Mouse (Mus musculus) ES-E14 (cell line): ENCODE measurements at regions not wholly inside any gene's neighbourhood (a gene's known extent, or its start where the extent isn't known, plus 50 kb on each side); places are given as distances from the start of the nearest gene placed in this dataset.

Source experiments
- DNase-seq: peaks from one replicate; pipeline ENCODE4 v3.0.0-alpha.2; 2013; ENCODE audit warnings: low read depth, low spot score
- H3K27ac ChIP-seq: 2 replicates; pipeline ENCODE4 v1.5.1; 2012; ENCODE audit warnings: low read depth, mild to moderate bottlenecking, low read length, moderate library complexity, mixed read lengths; ENCODE audit not compliant: poor library complexity, insufficient read depth, severe bottlenecking
- H3K36me3 ChIP-seq: 2 replicates; pipeline ENCODE4 v1.6.1; 2012; ENCODE audit warnings: mild to moderate bottlenecking, low read length, moderate library complexity, mixed read lengths; ENCODE audit not compliant: control insufficient read depth, poor library complexity, insufficient read depth, severe bottlenecking
- H3K4me1 ChIP-seq, 2 experiments: fragments of 150-350 bp in 1 of 2; sonication (generic) in 1 of 2; 2 replicates each; pipeline ENCODE4 v1.6.1; 2012; ENCODE audit warnings: low read length in 2 of 2, mild to moderate bottlenecking in 1 of 2, mixed read lengths in 1 of 2; ENCODE audit not compliant: control insufficient read depth in 2 of 2, insufficient read depth in 2 of 2, poor library complexity in 1 of 2
- H3K4me3 ChIP-seq, 2 experiments: fragments of 150-350 bp in 1 of 2; sonication (generic) in 1 of 2; 2 replicates each; pipeline ENCODE4 v1.5.1; 2012; ENCODE audit warnings: low read length in 2 of 2, low read depth in 1 of 2, mild to moderate bottlenecking in 1 of 2, mixed read lengths in 1 of 2; ENCODE audit not compliant: insufficient read depth in 1 of 2, poor library complexity in 1 of 2, severe bottlenecking in 1 of 2
- H3K9ac ChIP-seq: 2 replicates; pipeline ENCODE4 v1.6.1; 2012; ENCODE audit warnings: low read depth, mild to moderate bottlenecking, low read length, mixed read lengths; ENCODE audit not compliant: poor library complexity, insufficient read depth, severe bottlenecking
- H3K9me3 ChIP-seq: fragments of 150-350 bp; sonication (generic); 2 replicates; pipeline ENCODE4 v1.6.1; 2012; ENCODE audit warnings: low read depth, mild to moderate bottlenecking, low read length; ENCODE audit not compliant: control insufficient read depth, insufficient read depth
- CHD2 ChIP-seq: IDR thresholded peaks from 2 replicates; pipeline ENCODE4 v1.6.1; 2014; ENCODE audit warnings: mild to moderate bottlenecking, low read depth, low read length, inconsistent platforms
- HCFC1 ChIP-seq: IDR thresholded peaks from 2 replicates; pipeline ENCODE4 v1.6.1; 2012; ENCODE audit warnings: low read length, inconsistent platforms, borderline replicate concordance; ENCODE audit not compliant: insufficient read depth
- MAFK ChIP-seq: IDR thresholded peaks from 2 replicates; pipeline ENCODE4 v1.6.1; 2014; ENCODE audit warnings: mild to moderate bottlenecking, low read depth, low read length, inconsistent platforms; ENCODE audit not compliant: insufficient read depth
- ZC3H11A ChIP-seq: IDR thresholded peaks from 2 replicates; pipeline ENCODE4 v1.6.1; 2012; ENCODE audit warnings: low read depth, mild to moderate bottlenecking, inconsistent platforms, low read length, borderline replicate concordance
- ZNF384 ChIP-seq: IDR thresholded peaks from 2 replicates; pipeline ENCODE4 v1.6.1; 2012; ENCODE audit warnings: low read depth, low read length, inconsistent platforms
- in situ Hi-C, 2 experiments: fragments of 600-800 bp; cut with MboI; formaldehyde crosslinking; loops; one replicate each; pipeline ENCODE4 v1.15.1; 2025; ENCODE audit warnings: low sequenced_read_pairs in 2 of 2, inconsistent platforms in 1 of 2; ENCODE audit not compliant: unreplicated experiment in 2 of 2

- Histone ChIP-seq H3K9ac (no peak overlapping the region), H3K4me1 (no peaks in the 10 kb centered on the region), H3K27ac (no peak overlapping the region), H3K9me3 (no peaks in the 10 kb centered on the region), H3K36me3 (no peaks in the 10 kb centered on the region), H3K4me3 (no peak overlapping the region)
- TF ChIP-seq MAFK = no peak
- TF ChIP-seq ZNF384 = no peak
- TF ChIP-seq ZC3H11A = no peak
- no peak for TF ChIP-seq HCFC1
- no peak for TF ChIP-seq CHD2
- no peak for DNase-seq
- in situ Hi-C loops = no loop called here
Measured at GRCm38 (mm10) chr2:161215736-161216135, 106.9 kb upstream of the Chd6 start.

- Histone ChIP-seq H3K36me3 (no peaks in the 10 kb centered on the region), H3K4me3 (no peak overlapping the region), H3K9me3 (no peaks in the 10 kb centered on the region), H3K27ac (no peak overlapping the region), H3K9ac (no peak overlapping the region), H3K4me1 (no peaks in the 10 kb centered on the region)
- TF ChIP-seq CHD2 (no peak), ZC3H11A (peak; percentile 91; the same call in 1 of the 2 replicates)
- in situ Hi-C loops = no loop called here
- peak; percentile 64 for DNase-seq
Measured at GRCm38 (mm10) chr2:161214681-161215458, 106.0 kb upstream of the Chd6 start.

- Histone ChIP-seq H3K9ac (no peak overlapping the region), H3K4me1 (no peaks in the 10 kb centered on the region), H3K9me3 (no peaks in the 10 kb centered on the region), H3K36me3 (no peaks in the 10 kb centered on the region), H3K4me3 (no peak overlapping the region), H3K27ac (no peak overlapping the region)
- TF ChIP-seq ZC3H11A (no peak), MAFK (no peak), HCFC1 (no peak), CHD2 (no peak), ZNF384 (no peak)
- no peak for DNase-seq
- in situ Hi-C loops = no loop called here
Measured at GRCm38 (mm10) chr2:161212322-161212882, 103.5 kb upstream of the Chd6 start.

GRCm38 (mm10) chr2:161196713-161197372, 88.0 kb upstream of the Chd6 start:
- Histone ChIP-seq H3K4me3 (no peak overlapping the region), H3K9me3 (no peaks in the 10 kb centered on the region), H3K36me3 (no peaks in the 10 kb centered on the region), H3K27ac (no peak overlapping the region), H3K4me1 (peaks cover 0 to 3% of the 10 kb centered on the region in 2 experiments; a peak in 1 of 4 replicates), H3K9ac (no peak overlapping the region)
- no peak for DNase-seq
- in situ Hi-C loops = no loop called here
- TF ChIP-seq CHD2 (no peak), ZNF384 (peak; percentile 76; the same call in 1 of the 2 replicates)
